Mouse (Mus musculus) spleen, adult 2 months (tissue): Measurements from ENCODE around the gene Azi2. TPM values are rescaled to one million over a fixed set of nuclear protein-coding genes. Genes with fewer than 3 reads are reported as not detected.
A peak's percentile ranks its signal among the peaks of the same experiment; 100 is the strongest.

Source experiments
- DNase-seq, 2 experiments: peaks; one replicate each; pipeline versions ENCODE4 v3.0.0 to v3.0.0-alpha.2; 2012 to 2021; ENCODE audit warnings: low spot score in 2 of 2, low read depth in 1 of 2
- H3K27ac ChIP-seq: fragments of 200-500 bp; 2 replicates; pipeline ENCODE4 v1.5.1; 2012; ENCODE audit warnings: low read length, inconsistent platforms; ENCODE audit not compliant: insufficient read depth
- H3K27me3 ChIP-seq: fragments of 200-500 bp; 2 replicates; pipeline ENCODE4 v1.6.1; 2012; ENCODE audit warnings: mild to moderate bottlenecking, moderate library complexity, low read length, inconsistent platforms; ENCODE audit not compliant: control insufficient read depth, insufficient read depth
- H3K36me3 ChIP-seq: fragments of 200-500 bp; 2 replicates; pipeline ENCODE4 v1.6.1; 2012; ENCODE audit warnings: mild to moderate bottlenecking, low read length, inconsistent platforms; ENCODE audit not compliant: control insufficient read depth, insufficient read depth
- H3K4me1 ChIP-seq: fragments of 200-500 bp; 2 replicates; pipeline ENCODE4 v1.6.1; 2011; ENCODE audit warnings: inconsistent platforms; ENCODE audit not compliant: control insufficient read depth, insufficient read depth, insufficient read length
- H3K4me3 ChIP-seq: fragments of 200-500 bp; 2 replicates; pipeline ENCODE4 v1.5.1; 2011; ENCODE audit warnings: mild to moderate bottlenecking, inconsistent platforms; ENCODE audit not compliant: insufficient read depth, insufficient read length; ENCODE audit errors: extremely low read depth
- CTCF ChIP-seq: fragments of 200-500 bp; IDR thresholded peaks from 2 replicates; pipeline ENCODE4 v1.5.1; 2011; ENCODE audit warnings: mild to moderate bottlenecking, inconsistent platforms; ENCODE audit not compliant: insufficient read depth, insufficient read length, insufficient replicate concordance; ENCODE audit errors: extremely low read depth
- POLR2A ChIP-seq: fragments of 200-500 bp; IDR thresholded peaks from 2 replicates; pipeline ENCODE4 v1.6.1; 2011; ENCODE audit warnings: low read depth, low read length, inconsistent platforms
- WGBS: fragments of 180-500 bp; shearing (Covaris S2); methylation state at CpG from one replicate; pipeline ENCODE4 v1.1.7; 2018; 5-methylcytosine and 5-hydroxymethylcytosine counted together
- polyA plus RNA-seq: library from polyadenylated mRNA; depleted of rRNA; stranded (reverse); fragments of >200 nt; gene quantifications from 2 replicates; pipeline ENCODE4 v1.2.3, GENCODE M21; 2012

The Azi2 gene
- polyA plus RNA-seq, 1 experiment, result 12.8 TPM

DNA sequence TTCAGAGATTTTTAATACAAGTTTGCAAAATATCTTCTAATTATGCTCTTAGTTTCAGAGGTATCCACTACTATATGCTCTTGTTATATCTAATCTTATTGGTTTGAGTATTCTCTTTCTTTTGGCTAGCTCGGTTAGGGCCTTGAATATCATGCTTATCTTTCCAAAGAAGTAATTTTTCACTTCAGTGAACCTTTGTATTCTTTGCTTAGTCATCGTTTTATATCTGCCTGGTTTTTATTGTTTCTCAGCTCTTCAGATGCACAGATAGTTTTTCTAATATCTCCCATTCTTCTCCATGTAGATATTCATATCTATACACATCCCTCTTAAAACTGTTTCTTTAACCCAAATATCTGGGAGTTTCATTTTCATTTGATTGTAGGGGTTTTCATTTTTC, 15.3 kb upstream of the Azi2 start:
- WGBS, result 86% methylated on average over 2 of the region's 2 CpGs
- TF ChIP-seq POLR2A (no peak), CTCF (no peak)
- Histone ChIP-seq H3K36me3 (no peaks in the 10 kb centered on the region), H3K27me3 (no peaks in the 10 kb centered on the region), H3K27ac (no peak overlapping the region), H3K4me1 (no peaks in the 10 kb centered on the region), H3K4me3 (no peak overlapping the region)
- DNase-seq, result no peak

DNA sequence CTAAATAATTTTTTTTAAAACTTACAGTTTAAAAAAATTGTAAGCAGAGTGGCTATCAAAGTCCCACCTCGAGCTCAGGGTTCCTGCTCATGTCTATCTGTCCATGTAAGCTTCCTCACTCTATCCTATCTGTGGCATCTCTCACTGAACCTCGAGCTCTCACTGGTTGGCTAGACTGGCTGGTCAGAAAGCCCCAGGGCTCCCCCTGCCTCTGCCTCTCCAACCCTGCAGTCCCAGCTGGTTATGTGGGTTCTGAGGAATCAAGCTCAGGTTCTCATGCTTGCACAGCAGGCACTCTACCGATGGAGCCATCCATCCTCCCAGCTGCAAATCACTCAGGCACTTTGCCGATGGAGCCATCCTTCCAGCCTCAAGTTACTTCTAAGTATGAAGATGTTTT, 10.8 kb upstream of the Azi2 start:
- Histone ChIP-seq H3K4me3 (no peak overlapping the region), H3K36me3 (no peaks in the 10 kb centered on the region), H3K4me1 (no peaks in the 10 kb centered on the region), H3K27me3 (no peaks in the 10 kb centered on the region; the same call in 1 of the 2 replicates), H3K27ac (no peak overlapping the region)
- TF ChIP-seq CTCF, result no peak
- no peak for TF ChIP-seq POLR2A
- no peak for DNase-seq
- WGBS, result 60% methylated on average over 4 of the region's 4 CpGs

DNA sequence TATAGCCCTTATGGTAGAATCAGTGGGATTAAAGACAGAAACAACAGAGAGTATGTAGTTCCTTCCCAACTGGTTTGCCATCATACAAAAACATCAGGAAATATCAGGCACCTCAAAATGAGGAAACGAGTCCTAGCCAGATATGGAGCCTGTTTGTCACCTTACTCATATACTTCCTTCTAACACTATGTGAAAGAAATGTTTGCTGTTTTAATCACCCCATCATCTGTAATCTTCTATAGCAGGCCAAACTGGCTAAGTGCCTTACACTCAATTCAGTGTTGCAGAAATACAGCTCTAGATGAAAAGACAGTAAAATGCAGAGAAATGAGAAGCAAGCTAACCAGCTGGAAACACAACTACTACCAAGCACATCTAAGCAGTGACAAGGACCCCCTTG, 10.0 kb upstream of the Azi2 start:
- Histone ChIP-seq H3K27me3 (no peaks in the 10 kb centered on the region; the same call in 1 of the 2 replicates), H3K27ac (no peak overlapping the region), H3K4me3 (no peak overlapping the region), H3K36me3 (no peaks in the 10 kb centered on the region), H3K4me1 (no peaks in the 10 kb centered on the region)
- DNase-seq, result no peak
- no peak for TF ChIP-seq POLR2A
- no peak for TF ChIP-seq CTCF
- WGBS, result 25% methylated on average over 1 of the region's 1 CpGs

DNA sequence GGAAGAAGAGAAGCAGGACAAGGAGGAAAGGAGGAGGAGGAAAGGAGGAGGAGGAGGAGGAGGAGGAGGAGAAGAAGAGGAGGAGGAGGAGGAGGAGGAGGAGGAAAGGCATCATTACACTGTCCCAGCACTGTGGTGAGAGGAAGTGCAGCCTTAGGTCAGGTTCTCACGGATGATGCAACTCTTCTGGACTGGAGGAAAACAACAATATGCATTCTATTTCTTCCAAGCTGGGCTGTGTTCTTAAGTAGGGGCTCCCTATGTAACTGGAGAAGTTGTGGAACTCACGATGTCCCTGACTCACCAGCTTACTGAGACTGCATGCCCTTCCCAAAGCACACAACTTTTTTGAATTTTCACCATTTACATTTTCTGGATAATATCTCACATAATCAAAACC, 8.6 kb upstream of the Azi2 start:
- no peak overlapping the region for H3K27ac ChIP-seq
- no peaks in the 10 kb centered on the region for H3K36me3 ChIP-seq
- no peaks in the 10 kb centered on the region; the same call in 1 of the 2 replicates for H3K27me3 ChIP-seq
- H3K4me1 ChIP-seq, result no peaks in the 10 kb centered on the region
- WGBS, result 58% methylated on average over 2 of the region's 2 CpGs
- no peak overlapping the region for H3K4me3 ChIP-seq
- DNase-seq, result no peak
- TF ChIP-seq POLR2A, result no peak
- TF ChIP-seq CTCF, result no peak

DNA sequence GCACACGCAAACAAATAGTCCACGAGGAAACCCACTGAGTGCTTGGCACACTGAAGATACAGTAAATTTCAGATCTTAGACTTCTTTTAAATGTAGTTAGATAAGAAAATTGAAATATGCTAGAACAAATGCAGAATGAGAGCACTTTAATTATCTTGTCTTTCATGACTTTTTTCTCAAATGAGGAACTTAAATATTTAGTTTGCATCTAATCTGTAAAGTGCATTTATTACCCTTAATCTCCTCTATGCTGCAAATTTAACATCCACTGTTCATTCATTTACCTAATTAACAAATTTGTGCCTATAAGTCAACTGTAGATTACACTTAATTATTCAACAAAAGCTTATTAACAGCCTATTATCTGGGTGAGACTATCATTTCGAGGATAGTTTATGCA, 5.3 kb upstream of the Azi2 start:
- 86% methylated on average over 3 of the region's 3 CpGs for WGBS
- no peak for DNase-seq
- no peak overlapping the region for H3K4me3 ChIP-seq
- TF ChIP-seq POLR2A (no peak), CTCF (no peak)
- H3K4me1 ChIP-seq, result no peaks in the 10 kb centered on the region
- no peaks in the 10 kb centered on the region for H3K36me3 ChIP-seq
- H3K27me3 ChIP-seq, result no peaks in the 10 kb centered on the region; the same call in 1 of the 2 replicates
- H3K27ac ChIP-seq, result no peak overlapping the region

DNA sequence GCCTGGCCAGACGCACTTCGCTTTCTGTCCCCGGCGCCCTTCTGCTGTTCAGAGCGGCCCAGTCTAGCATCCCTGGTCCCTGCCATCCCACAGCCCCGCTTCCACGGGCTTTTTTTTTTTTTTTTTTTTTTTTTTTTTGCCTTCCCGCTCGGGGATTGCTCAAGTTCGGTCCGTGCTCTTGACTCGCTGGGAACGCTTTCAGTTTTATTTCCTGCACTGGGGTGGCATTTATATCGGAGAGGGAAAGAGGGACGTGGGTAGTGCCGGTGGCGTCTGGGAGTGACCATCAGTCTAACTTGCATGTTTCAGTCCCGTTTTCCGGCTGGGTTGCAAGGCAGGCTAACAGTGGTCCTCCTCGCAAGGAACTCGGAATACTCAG, 712 bp downstream of the Azi2 start:
- Histone ChIP-seq H3K27ac (peak overlapping the region; percentile 99), H3K4me3 (peak overlapping the region; percentile 67), H3K4me1 (no peaks in the 10 kb centered on the region; the same call in 1 of the 2 replicates), H3K27me3 (no peaks in the 10 kb centered on the region), H3K36me3 (no peaks in the 10 kb centered on the region)
- TF ChIP-seq POLR2A, result no peak
- TF ChIP-seq CTCF, result no peak
- DNase-seq, result no peak
- WGBS, result 1% methylated on average over 21 of the region's 21 CpGs

DNA sequence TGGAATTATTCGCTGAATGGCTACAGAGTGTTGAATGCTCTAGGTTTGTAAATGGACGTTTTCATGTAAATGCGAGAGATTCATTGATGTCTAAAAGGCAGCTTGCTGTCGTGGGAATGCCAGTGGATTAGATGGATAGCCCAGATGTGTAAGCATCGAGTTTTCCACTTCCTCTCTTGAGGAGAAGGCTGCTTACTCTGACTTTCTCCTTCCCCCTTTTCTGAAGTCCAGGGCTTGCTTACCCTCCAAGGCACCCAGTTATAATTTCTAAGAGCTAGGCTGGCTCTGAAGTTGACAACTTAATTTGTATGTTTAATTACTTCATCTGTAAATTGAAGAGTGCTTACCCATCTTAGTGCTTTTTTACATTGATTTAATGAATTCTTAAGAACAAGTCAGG, 1.3 kb downstream of the Azi2 start:
- no peaks in the 10 kb centered on the region; the same call in 1 of the 2 replicates for H3K4me1 ChIP-seq
- no peak overlapping the region for H3K27ac ChIP-seq
- 18% methylated on average over 5 of the region's 5 CpGs for WGBS
- no peaks in the 10 kb centered on the region for H3K36me3 ChIP-seq
- no peak for DNase-seq
- TF ChIP-seq CTCF (no peak), POLR2A (no peak)
- H3K4me3 ChIP-seq, result peak overlapping the region; percentile 6
- no peaks in the 10 kb centered on the region for H3K27me3 ChIP-seq

DNA sequence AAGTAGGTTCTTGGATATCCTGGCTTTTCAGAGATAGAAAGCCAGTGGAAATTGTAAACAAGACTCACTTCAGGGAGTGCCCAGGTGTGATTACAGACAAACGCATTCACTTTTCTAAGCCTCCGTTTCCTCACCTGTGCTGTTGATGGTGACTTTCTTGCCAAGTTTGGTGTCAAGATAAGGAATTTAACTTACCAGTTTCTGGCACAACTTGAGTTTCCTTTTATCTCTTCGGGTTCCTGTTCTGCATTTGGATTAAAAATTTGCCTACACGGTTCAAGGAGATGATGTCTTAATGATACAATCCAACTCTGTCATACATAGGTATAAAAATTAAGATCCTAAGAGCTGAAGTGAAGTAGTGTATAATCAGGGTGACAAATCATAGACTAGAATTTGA, 2.4 kb downstream of the Azi2 start:
- Histone ChIP-seq H3K4me3 (no peak overlapping the region), H3K36me3 (no peaks in the 10 kb centered on the region), H3K27ac (no peak overlapping the region), H3K27me3 (no peaks in the 10 kb centered on the region), H3K4me1 (no peaks in the 10 kb centered on the region; the same call in 1 of the 2 replicates)
- 76% methylated on average over 4 of the region's 4 CpGs for WGBS
- DNase-seq, result no peak
- TF ChIP-seq CTCF, result no peak
